Mouse (Mus musculus) heart, postnatal 36 days (tissue): ENCODE measurements around the gene Orai1. TPM values are rescaled to one million over a fixed set of nuclear protein-coding genes. Genes with fewer than 3 reads are reported as not detected.

ENCODE experiments used
- DNase-seq, 2 experiments: peaks; one replicate each; pipeline ENCODE4 v3.0.0; 2021 to 2022
- intact Hi-C: fragments of 180-260 bp; cut with DNase I; formaldehyde crosslinking; loops from one replicate; pipeline ENCODE4 v1.15.1; 2025
- total RNA-seq, 2 experiments: library from RNA; stranded (reverse); gene quantifications; 2 replicates each; pipeline ENCODE4 v1.2.3; 2021

Gene Orai1
- total RNA-seq, 2 experiments from 2014 or later = 16.7 to 19.3 TPM

DNA sequence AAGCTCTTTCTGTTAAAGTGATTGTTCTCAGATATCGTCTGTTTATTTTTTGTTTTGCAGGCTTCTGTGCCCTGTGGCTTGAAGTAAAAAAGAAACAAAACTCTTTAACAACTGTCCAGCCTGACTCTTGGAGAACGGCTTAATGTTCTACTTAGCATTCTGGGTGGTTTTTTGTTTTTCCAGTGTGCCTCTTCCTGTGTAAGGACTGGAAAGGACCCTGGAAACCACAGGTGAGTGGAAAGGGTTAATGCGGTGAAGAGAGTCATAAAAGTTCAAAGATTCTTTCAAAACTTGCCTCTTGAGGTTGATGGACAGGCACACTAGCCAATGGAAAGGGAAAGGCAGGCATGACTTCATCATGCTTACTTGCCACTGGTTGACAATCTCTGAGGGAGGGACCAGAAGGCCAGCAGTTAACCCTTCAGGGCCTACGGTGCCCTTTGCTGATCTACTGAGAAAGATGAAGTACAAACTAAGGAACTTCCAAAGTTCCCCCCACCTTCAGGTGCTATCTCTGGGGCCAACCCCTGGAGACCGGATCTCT is 20.5 kb upstream of the Orai1 start:
- peak; percentile 85 to 87 for DNase-seq
- intact Hi-C loops = no loop called here

DNA sequence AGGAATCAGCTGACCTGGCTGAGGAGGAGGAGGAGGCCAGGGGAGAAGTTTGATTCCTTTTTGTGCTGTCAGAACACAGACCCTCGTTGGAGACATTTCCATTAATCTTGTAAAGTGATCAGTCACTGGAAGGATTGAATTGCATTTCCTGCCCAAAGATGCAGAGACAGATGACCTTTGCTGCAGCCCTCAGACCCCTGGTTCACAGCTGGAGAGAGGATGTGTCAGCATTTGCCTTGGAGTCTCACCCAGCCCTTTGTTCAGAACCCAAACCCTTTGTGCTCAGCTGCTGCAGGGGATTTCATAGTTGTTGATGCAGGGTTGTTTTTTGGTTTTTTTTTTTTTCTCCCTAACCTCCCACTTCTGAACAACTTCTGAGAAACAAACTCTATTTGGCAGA is 20.0 kb upstream of the Orai1 start:
- DNase-seq = no peak
- intact Hi-C loops = no loop called here

DNA sequence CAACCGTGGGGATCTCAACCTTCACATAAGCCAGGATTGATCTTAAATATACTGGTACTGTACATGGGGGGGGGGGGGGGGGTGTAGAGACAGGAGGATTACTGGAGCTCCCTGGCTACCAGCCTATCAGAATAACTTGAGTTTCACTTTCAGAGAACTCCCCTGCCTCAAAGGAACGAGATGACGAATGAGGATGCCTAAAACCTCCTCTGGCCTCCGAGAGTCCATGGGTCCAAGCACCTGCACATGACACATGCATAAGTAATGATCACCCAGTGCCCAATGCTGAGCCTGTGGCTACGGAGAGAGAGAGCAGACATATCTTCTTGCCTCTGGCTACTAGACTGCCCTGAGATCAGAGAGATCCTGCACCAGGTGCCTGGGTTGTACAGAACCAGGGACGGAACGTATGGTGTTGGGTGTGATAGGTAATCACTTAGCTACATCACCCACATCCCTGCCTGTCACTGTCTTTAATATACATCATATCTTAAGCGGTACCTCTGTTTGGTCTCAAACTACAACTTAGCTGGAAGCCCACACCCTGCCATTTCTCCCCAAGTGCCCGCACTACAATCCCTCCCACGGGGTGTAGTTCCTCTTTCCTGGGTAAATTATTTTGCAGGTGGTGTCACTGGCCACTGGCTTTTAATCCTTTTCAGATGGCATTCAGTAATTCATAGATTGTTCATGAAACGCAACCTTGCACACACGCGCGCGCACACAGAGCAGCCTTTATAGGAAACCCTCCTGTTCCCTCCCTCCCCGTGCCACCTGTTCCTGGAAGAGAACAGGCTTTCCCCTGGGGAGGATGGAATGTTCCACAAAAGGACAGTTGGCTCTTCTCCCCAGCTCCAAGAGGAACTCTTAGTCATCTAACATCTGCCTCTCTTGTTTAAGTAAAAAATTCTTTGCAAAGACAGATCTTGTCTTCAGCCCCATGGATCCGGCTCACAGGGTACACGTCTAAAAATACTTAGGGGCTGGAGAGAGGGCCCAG is 17.4 kb upstream of the Orai1 start:
- intact Hi-C loops = no loop called here
- DNase-seq = no peak

DNA sequence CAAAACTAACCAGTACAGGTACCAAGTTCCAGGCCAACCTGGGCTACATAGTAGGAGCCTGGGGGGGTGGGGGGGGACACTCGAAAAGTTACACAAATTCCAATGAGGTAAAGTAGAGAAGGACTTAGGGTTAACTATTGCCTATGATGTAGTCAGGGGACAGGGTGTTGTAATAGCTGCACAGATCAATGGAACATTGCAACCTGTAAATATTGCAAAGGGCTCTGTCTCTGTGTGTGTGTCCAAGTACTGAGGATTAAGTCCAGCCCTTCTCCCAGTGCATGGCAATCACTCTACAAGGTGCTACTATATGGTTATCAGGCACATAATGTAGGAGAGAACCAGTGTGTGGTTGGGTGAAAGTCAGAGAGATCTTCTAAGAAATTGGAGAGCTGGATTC is 14.0 kb upstream of the Orai1 start:
- intact Hi-C loops = no loop called here
- DNase-seq = no peak

DNA sequence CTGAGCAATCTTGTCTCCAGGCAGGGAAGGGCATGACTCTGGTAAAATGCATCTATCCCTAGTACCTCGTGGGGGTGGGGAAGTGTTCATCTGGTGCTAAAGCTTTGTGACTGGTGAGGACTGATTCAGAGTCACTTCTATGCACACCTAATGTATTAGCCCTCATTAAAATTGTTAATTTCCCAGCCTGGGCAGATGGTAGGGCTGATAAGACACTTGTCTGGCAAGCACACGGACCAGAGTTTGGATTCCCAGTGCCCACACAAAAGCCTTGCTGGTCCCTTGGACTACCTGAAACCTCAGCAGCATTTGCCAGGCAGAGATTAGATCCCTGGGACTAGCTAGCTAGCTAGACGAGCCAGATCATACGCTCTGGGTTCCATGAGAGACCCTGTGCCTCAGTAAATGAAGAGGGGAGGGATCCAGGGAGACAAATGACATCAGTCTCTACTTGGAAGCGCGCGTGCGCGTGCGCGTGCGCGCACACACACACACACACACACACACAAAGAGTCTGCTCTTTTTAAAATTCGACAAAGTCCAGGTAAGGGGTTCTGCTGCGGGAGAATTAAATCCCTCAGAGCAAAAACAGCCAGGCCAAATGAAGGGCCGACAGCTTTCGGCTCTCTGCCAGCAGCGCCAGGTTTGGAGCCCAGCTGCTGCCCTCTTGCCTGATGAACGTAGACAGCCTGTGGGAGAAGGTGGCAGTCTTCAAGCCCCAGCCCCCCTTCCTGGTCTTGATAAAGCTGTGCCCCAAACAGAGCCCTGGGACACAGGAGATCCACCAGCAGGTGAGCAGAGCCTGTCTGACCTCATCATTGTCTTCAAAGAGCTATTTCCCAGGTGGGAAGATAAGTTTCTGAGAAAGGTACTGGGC is 8.9 kb upstream of the Orai1 start:
- intact Hi-C loops = no loop called here
- no peak for DNase-seq

DNA sequence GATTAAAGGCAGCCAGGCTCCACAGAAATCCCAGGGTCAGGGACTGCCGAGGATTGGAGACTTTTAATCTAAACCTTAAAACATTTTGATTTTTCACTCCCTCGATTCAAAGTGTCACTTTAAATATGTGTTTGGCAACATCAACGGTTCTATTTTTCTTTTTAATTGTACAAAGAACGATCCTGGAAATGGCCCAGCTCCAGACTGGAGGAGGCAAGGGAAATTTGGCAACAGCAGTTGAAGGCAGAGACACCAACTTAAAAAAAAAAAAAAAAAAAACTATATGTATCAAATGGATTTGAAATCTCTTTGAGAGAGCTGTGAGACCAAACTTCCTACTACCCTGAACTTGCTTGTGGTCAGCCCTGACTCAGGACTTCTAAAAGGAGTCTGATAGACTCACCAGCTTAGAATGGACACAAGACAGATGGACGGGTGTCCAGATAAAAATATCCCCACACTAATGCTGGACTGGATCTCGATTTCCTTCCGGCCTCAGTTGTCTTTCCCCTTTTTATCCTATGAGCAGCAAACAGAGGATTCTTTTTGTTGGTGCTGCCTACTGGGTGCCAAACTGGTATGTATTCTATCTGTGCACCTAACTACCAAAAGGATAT is 5.9 kb upstream of the Orai1 start:
- DNase-seq = no peak
- intact Hi-C loops = no loop called here

DNA sequence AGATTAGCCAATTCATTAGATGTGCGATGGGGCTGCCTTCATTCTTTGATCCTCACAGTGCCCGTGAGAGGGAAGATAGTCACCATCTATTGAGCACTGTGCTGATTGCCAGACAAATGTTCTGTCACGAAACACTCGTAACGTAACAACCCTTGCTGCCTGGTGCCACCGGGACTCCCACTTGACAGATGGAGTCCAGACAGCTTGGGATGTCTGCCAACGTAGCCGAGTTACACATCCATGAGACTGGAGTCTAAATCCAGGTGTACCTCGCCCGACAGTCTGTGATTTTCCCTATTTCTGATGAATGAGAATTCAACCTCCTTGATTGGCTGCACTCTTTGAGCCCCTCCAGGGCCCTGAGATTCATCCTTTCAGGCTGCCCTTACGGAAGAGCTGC is 5.0 kb upstream of the Orai1 start:
- intact Hi-C loops = loop anchor here (5.0 kb wide), 1 partner anchor 137 kb away; no protein-coding TSS in a partner anchor

DNA sequence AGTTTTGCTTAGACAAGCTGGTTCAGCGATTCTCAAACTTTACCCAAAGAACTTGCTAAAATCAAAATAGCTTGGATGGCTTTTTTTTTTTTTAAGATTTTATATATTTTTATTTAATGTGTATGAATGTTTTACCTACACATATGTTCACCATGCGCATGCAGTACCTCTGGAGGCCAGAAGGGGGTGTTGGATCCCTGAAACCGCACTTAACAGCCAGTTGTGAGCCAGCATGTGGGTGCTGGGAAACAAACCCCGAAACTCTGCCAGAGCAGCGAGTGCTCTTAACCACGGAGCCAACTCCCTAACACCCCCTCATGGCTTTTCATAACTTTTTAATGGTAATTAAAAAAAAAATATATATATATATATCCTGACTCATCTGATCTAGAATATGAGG is 4.1 kb upstream of the Orai1 start:
- no peak for DNase-seq
- intact Hi-C loops = loop anchor here (5.0 kb wide), 1 partner anchor 136 kb away; no protein-coding TSS in a partner anchor

More for the DNA sequence above, 5.0 kb upstream of the Orai1 start:
- no peak for DNase-seq

DNA sequence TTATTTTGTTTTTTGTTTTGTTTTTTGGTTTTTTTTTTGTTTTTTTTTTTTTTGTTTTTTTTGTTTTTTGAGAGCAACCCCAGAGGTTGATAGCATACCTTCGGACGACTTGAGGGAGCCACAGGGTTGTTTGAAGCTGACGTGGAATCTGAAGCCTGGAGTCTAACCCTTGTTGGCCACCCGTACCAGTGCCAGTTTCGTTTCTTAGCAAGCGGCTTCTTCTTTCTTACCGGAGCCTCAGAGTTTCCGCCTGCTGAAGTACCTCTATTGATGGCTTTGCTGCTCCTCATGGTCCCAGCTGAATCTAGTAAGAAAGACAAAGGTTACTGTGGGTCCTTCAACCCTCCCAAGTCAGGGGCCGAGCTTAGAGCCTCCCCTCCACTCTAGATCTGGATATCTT is 3.2 kb upstream of the Orai1 start:
- DNase-seq = no peak
- intact Hi-C loops = loop anchor here (5.0 kb wide), 1 partner anchor 136 kb away; no protein-coding TSS in a partner anchor

DNA sequence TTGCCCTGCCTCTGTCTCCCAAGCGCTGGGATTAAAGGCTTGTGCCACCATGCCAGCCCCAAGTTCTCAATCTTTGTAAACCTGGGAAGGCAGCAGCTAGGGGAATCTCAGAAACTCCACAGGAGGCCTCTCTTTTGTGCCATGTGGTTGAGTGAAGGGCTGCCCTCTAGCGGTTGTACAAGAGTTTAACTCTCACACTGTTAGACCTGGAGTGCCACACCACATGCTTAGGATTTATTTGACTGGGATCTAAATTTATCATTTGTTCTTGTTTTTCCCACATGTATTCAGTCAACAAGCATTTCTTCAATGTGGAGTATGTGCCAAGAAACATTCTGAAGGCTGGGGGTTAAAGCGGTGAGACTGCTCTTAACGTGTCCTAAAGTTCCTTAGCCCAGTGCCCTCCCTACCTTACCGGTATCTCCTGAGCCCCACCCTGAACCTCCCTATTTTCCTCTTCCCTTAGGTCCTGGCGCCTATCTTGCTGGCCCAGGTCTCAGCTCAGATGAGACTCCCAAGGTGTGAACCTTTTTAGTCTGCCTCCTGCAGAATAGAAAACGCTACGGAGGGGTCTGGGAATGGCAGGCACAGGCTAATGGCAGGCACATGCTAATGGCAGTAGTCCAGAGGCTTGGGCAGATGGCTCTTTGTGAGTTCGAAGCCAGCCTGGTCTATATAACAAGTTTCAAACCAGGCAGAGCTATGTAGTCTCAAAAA is 1.1 kb upstream of the Orai1 start:
- intact Hi-C loops = loop anchor here (1.0 to 5.0 kb wide), 5 partner anchors 24 to 134 kb away; partner anchors contain the start of gene Kdm2b
- peak; percentile 70 for DNase-seq

DNA sequence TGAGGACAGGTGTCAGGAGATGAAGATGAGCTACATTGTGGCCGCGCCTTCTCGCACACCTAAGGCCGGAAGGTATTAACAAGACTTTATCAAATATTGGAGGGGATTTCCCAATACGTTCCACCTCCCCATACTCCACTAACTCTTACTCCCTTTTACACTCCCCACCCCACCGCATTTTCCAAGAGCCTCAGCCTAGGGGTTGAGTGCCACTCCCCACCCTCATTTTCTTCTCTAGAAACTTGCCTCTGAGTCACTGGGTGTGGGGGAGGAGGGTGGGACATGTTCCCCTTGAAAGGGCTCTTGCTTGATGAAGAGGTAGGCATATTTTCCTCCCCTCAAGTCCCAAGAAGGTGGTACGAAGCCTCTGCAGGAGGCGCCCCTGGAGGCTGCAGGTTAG is 1.0 kb downstream of the Orai1 start:
- intact Hi-C loops = no loop called here
- DNase-seq = no peak

DNA sequence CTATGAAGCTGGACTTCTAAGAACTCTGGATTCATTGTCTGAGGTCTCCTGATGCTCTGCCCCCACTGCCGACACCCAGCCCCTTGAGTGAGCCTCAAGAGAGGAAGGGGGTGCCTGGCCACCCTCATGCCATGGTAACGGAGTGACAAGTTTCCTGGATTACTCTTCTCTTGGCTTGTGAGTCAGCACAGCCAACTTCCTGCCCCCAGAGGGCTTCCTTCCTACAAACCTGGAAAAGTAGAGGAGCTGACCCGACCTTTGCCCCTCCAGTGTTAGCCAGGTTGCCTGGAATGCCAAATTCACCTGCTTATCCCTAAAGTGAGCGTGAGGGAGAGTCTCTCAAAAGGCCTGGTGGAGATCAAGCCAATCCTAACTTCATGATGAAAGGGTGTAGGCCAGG is 2.6 kb downstream of the Orai1 start:
- DNase-seq = no peak
- intact Hi-C loops = no loop called here

DNA sequence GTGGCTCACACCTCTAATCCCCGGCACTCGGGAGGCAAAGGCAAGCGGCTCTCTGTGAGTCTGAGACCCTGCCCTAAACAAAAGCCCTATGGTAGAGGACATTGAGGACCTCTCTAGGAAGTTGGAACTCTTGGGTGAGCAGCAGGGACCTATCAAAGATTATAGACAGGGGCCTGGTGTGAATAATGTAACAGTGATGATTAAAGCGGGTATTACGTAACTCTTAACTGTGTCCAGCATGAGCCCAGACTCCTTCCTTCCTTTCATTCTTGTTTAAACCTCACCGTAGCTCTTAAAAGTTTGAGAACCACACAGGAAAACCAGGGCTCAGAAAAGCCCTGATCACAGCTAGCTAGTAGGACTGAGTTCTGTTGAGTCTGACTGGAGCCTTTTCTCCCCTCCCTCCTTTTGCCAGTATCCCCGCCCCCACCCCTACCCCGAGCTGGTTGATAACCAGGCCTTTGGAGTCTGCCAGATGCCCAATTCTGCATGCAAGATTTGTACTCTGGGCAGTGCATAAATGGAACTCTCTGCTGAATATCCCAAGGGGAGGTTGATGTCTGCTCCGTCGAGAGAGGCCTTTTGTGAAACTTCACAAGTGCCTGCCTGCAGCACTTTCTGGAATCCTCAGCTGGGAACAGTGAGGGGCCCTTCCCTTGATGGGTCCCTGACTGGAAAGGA is 4.6 kb downstream of the Orai1 start:
- intact Hi-C loops = no loop called here
- peak in 1 of 2 experiments; percentile 42 for DNase-seq

DNA sequence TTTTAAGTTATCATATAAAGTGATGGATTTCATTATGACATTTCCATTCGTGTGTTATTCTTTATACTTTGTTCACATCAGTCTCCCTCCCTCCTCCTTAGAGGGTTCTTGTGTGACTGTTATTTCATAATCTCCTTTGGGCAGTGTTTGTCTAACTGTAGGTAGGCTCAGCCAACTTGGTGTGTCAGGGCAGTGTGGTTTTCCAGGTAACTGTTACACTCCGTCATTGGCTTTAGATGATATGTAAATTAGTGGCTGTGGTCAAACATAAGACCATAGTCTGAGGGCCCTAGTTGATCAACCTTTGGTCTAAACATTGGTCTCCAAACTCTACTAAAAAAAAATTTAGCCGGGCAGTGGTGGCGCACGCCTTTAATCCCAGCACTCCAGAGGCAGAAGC is 5.6 kb downstream of the Orai1 start:
- intact Hi-C loops = no loop called here
- DNase-seq = no peak

DNA sequence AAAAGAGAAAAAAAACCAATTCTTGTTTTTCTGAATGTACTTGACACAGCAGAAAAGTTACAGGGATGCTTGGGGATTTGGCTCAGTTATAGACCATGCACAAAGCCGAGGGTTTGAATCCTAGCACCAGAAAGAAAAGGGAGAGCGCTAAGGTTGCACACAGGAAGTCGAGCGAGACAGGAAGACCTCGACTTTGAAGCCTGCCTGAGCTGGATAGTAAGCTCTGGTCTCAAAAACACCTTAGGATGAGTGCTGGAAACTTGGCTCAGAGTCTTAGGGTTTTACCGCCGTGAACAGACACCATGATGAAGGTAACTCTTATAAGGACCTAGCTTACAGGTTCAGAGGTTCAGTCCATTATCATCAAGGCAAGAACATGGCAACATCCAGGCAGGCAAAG is 6.6 kb downstream of the Orai1 start:
- intact Hi-C loops = no loop called here
- DNase-seq = no peak

DNA sequence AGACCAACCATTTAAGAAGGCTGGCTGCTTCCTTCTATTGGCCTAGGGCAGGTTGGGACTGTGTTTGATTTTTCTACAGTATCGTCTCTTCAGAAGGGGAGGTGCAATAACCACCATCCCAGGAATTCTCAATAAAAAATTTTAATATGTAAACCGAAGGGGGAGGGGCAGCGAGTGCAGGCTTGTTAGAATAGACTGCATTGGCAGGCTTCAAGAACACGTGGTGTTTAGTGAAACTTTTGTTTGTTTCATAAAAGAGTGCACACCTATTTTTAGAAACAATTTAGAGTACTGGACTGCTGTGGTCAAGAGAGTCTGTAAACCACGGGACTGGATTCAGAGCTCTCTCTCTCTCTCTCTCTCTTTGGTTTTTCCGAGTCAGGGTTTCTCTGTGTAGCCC is 8.2 kb downstream of the Orai1 start:
- DNase-seq = no peak

DNA sequence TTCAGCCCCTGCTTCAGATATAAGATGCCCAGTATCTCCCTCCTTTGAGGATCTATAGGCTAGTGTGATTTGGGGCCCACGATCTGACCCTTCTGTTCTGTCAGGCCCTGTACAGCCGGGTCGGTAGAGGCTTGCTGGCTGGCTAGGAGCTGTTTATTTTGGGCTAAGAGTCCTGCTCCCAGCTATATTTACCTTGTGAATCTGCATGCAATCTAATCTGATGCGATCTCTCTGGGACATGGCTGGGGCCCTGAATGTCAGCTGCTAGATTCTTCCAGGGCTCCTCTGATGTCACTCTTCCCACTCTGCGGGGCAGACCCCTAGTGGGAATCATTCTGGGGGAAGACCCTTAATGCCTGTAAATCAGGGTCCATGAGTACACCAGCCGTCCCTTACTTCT is 9.4 kb downstream of the Orai1 start:
- intact Hi-C loops = no loop called here
- DNase-seq = no peak

More for the DNA sequence above, 8.2 kb downstream of the Orai1 start:
- intact Hi-C loops = no loop called here

DNA sequence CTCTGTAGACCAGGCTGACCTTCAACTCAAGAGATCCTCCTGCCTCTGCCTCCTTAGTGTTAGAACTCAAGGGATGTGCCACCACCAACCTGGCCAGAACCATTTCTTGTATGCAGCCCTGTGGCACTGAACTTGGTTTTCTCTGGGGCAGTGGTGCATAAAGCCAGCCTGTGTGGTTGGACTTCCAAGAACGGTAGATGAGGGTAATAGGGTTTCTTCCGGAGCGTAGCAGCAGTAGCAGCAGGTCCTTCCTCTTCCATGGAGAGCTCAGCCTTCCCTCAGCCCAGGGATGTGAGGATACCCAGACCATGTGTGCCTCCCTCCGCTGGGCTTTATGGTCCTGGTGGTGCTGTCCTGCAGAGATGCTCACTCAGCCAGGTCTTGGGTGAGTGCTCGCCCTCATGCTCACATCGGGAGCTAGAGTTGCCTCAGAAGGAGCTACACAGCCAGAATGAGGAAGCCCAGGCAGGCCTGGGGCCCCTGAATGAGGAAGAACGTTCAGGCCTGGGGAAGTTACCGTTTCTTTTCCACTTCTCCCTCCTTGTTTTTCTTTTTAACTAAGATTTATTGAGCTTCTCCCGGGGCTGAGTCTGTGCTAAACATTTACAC is 10.2 kb downstream of the Orai1 start:
- intact Hi-C loops = no loop called here
- DNase-seq = peak in 1 of 2 experiments; percentile 25

DNA sequence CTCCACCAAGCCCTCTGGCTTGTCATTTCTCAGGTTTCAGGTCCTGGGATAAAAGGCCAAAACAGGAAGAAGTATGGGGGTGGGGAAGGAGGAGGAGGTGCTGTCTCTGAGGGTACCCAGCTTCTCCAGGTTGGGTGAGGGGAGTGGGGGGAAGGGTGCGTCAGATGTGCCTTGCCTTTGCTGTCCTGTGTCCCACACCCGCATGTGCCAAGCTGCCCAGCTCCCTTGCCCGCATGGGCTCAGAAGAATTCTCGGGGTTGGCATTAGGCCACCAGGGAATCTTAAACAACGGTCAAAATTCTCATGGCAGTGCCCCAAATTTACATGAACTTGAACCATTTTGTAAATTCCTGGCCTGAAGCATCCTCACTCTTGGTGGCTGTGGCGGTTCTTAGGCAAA is 11.5 kb downstream of the Orai1 start:
- no peak for DNase-seq
- intact Hi-C loops = no loop called here
